In the genomic region with DNA sequence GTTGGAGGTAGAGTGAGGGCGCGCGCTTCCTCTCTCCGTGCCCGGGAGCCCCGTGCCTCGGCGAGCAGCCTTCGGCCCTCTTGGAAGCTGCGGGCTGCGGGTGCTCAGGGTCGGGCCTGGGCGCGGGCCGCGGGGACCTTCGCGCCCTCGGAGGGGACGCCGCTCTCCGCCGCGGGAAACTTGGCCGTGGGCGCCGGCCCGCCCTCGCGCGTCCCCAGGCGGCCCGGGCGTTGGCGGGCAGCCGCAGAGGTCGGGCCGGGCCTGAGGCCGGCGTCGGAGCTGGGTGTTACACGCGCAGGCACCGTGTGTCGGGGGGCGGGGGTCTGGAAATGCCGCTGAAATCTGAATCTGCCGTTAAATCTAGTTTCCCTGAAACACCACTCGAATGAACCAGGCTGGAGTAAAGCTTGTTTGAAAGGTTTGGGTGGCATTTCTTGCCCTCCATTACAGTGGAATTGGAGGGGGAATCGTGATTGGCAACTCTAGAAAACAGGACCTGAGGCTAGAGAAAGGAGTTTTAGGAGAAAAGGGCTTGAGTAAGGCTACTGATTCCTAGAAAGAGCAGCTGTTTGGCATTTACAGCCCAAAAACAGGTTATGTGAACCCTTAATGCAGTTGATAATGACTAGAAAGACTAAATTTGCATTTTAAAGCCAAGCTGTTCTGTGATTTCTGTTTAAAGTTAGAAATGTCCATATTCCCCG, we compare ENCODE assay signal across 8 mouse cellular contexts. TPM values are rescaled to one million over a fixed set of nuclear protein-coding genes. Genes with fewer than 3 reads are reported as not detected.
DNase-seq lines count a peak whose midpoint lies in the region; ATAC-seq and TF ChIP-seq lines count a peak whose summit lies in the region.

No protein-coding gene starts in this region.

- peak overlapping the region; percentile 93 for H3K27ac ChIP-seq in left cerebral cortex, adult 2 months
- H3K27ac ChIP-seq in forebrain, embryonic 12.5 days: peak overlapping the region; percentile 95
- peak overlapping the region; percentile 90 for H3K27ac ChIP-seq in hindbrain, postnatal 0 days

- no peaks in the 10 kb centered on the region for H3K9me3 ChIP-seq in forebrain, embryonic 12.5 days
- H3K9me3 ChIP-seq in hindbrain, postnatal 0 days (ENCODE audit: low read length): no peaks in the 10 kb centered on the region

- H3K27me3 ChIP-seq in forebrain, embryonic 12.5 days: no peaks in the 10 kb centered on the region
- H3K27me3 ChIP-seq in hindbrain, postnatal 0 days (ENCODE audit: insufficient read depth, low read length): no peaks in the 10 kb centered on the region

- H3K36me3 ChIP-seq in forebrain, embryonic 12.5 days (replicated peaks): no peaks in the 10 kb centered on the region
- H3K36me3 ChIP-seq in hindbrain, postnatal 0 days (ENCODE audit: insufficient read depth, low read length): no peaks in the 10 kb centered on the region

- peak; percentile 64 for ATAC-seq in forebrain, embryonic 12.5 days (ENCODE audit: low FRiP score)
- ATAC-seq in hindbrain, postnatal 0 days: peak; percentile 67

- H3K4me1 ChIP-seq in forebrain, embryonic 12.5 days: peaks cover 35% of the 10 kb centered on the region
- H3K4me1 ChIP-seq in hindbrain, postnatal 0 days (ENCODE audit: insufficient read depth, low read length): 0 out of 2 replicates have a peak, but pooled peaks cover 6% of the 10 kb centered on the region

- H3K4me3 ChIP-seq in left cerebral cortex, adult 2 months: peak overlapping the region; percentile 87
- peak overlapping the region; percentile 91 for H3K4me3 ChIP-seq in forebrain, embryonic 12.5 days (replicated peaks)
- peak overlapping the region; percentile 88 for H3K4me3 ChIP-seq in hindbrain, postnatal 0 days (ENCODE audit: low read length)

- WGBS in forebrain, embryonic 12.5 days: 1% methylated on average over 51 of the region's 51 CpGs
- WGBS in hindbrain, postnatal 0 days: under 1% methylated on average over 47 of the region's 51 CpGs

- no peak for TF ChIP-seq CTCF in left cerebral cortex, adult 2 months (IDR thresholded peaks at IDR 0.05)
- TF ChIP-seq CTCF in hindbrain, postnatal 0 days (IDR thresholded peaks at IDR 0.05; ENCODE audit: low read depth): no peak

- no peak for DNase-seq in left cerebral cortex, adult 2 months (ENCODE audit: extremely low spot score in 1 of 2, low spot score in 2 of 2)
- no peak for DNase-seq in left cerebral cortex, postnatal 4 days
- peak; percentile 49 for DNase-seq in adipocyte (ENCODE audit: low spot score)
- peak; percentile 63 for DNase-seq in hindbrain, postnatal 0 days (ENCODE audit: low spot score)
- DNase-seq in lung, postnatal 14 days: peak; percentile 56
- DNase-seq in skeletal muscle tissue, adult 2 months (ENCODE audit: low read depth, low spot score): peak; percentile 37
- no peak for DNase-seq in Muller cell, postnatal 12 days (ENCODE audit: inconsistent ontology term)

- H3K4me2 ChIP-seq in forebrain, embryonic 12.5 days: peak overlapping the region; percentile 77
- H3K4me2 ChIP-seq in hindbrain, postnatal 0 days (ENCODE audit: low read depth, low read length): peak overlapping the region; percentile 99

- peak overlapping the region; percentile 95 for H3K9ac ChIP-seq in forebrain, embryonic 12.5 days
- H3K9ac ChIP-seq in hindbrain, postnatal 0 days (replicated peaks; ENCODE audit: low read length): peak overlapping the region; percentile 88

- intact Hi-C loops in left cerebral cortex, adult 2 months (cut with DNase I): loop anchor here (5.0 kb wide), 3 partner anchors 69 to 874 kb away; partner anchors contain the start of gene Rdh14
- intact Hi-C loops in left cerebral cortex, postnatal 4 days (cut with DNase I): loop anchor here (10.0 kb wide), 1 partner anchor 72 kb away; no protein-coding TSS in a partner anchor

RNA-seq across cellular contexts. Expression of gene Smc6, which starts 0.7 kb away (rescaled TPM):
- total RNA-seq in left cerebral cortex, adult 2 months (2021): 10 to 100 TPM; 33.7 to 33.8 TPM
- 10 to 100 TPM; 41.1 to 43.1 TPM for total RNA-seq in left cerebral cortex, postnatal 4 days (2021)
- polyA plus RNA-seq in forebrain, embryonic 12.5 days (2016; fragmentation: Nextera tagmentation; extraction: Ambion mirVana): 157 and 167 TPM in 2 replicates
- total RNA-seq in hindbrain, postnatal 0 days (2014; rRNA removed): 14.1 and 22.1 TPM in 2 replicates
- polyA plus RNA-seq in hindbrain, postnatal 0 days (2015; fragmentation: Nextera tagmentation; extraction: Ambion mirVana): 115 and 129 TPM in 2 replicates

RNA-seq across cellular contexts. Expression of gene Gen1, which starts 0.8 kb away (rescaled TPM):
- 1 to 10 TPM; 2.9 TPM for total RNA-seq in left cerebral cortex, adult 2 months (2021)
- 1 to 10 TPM; 5.4 to 6.4 TPM for total RNA-seq in left cerebral cortex, postnatal 4 days (2021)
- 16.2 and 17.0 TPM in 2 replicates for polyA plus RNA-seq in forebrain, embryonic 12.5 days (2016; fragmentation: Nextera tagmentation; extraction: Ambion mirVana)
- 1.7 and 3.1 TPM in 2 replicates for total RNA-seq in hindbrain, postnatal 0 days (2014; rRNA removed)
- polyA plus RNA-seq in hindbrain, postnatal 0 days (2015; fragmentation: Nextera tagmentation; extraction: Ambion mirVana): 1.0 and 2.2 TPM in 2 replicates

RNA-seq across cellular contexts. Expression of gene Msgn1, which starts 57.7 kb away (rescaled TPM):
- total RNA-seq in left cerebral cortex, adult 2 months (2021): not detected
- total RNA-seq in left cerebral cortex, postnatal 4 days (2021): not detected
- polyA plus RNA-seq in forebrain, embryonic 12.5 days (2016; fragmentation: Nextera tagmentation; extraction: Ambion mirVana): not detected in 2 replicates
- total RNA-seq in hindbrain, postnatal 0 days (2014; rRNA removed): not detected in 2 replicates
- polyA plus RNA-seq in hindbrain, postnatal 0 days (2015; fragmentation: Nextera tagmentation; extraction: Ambion mirVana): not detected in 2 replicates

Comparison
In these comparisons a context has a peak if more than half of its experiments do, and no peak if none do; other contexts are left out.
1. DNase-seq: peak in adipocyte (single experiment), hindbrain, postnatal 0 days (single experiment), lung, postnatal 14 days (single experiment) and skeletal muscle tissue, adult 2 months (single experiment); none in left cerebral cortex, adult 2 months (0 of 2), left cerebral cortex, postnatal 4 days (single experiment) and Muller cell, postnatal 12 days (single experiment).
2. Peak in every context shown above with its lines, with median percentiles within 50 percentile points of each other: H3K27ac ChIP-seq and H3K4me3 ChIP-seq.